Mouse (Mus musculus) embryonic facial prominence, embryonic 11.5 days (tissue): ENCODE data around the gene Gm5800. TPM values are rescaled to one million over a fixed set of nuclear protein-coding genes. Genes with fewer than 3 reads are reported as not detected.

Experiments
- ATAC-seq: fragments of 200-750 bp; cut with Nextera tagmentation; replicated peaks from 2 replicates; pipeline ENCODE4 v1.8.0; 2017; ENCODE audit warnings: low read depth; ENCODE audit not compliant: insufficient number of reproducible peaks, low FRiP score, low TSS enrichment
- DNase-seq: peaks from one replicate; pipeline ENCODE4 v3.0.0-alpha.2; 2015; ENCODE audit warnings: low spot score
- H3K27ac ChIP-seq: fragments of 300-500 bp; sonication (generic); replicated peaks from 2 replicates; pipeline ENCODE4 v1.5.1; 2014; ENCODE audit warnings: mild to moderate bottlenecking, low read depth, low read length, control low read depth
- H3K27me3 ChIP-seq: fragments of 300-500 bp; sonication (generic); 2 replicates; pipeline ENCODE4 v1.6.1; 2014; ENCODE audit warnings: mild to moderate bottlenecking, low read length, moderate library complexity, mixed read lengths; ENCODE audit not compliant: control insufficient read depth, insufficient read depth
- H3K36me3 ChIP-seq: fragments of 300-500 bp; sonication (generic); replicated peaks from 2 replicates; pipeline ENCODE4 v1.6.1; 2014; ENCODE audit warnings: low read depth, mild to moderate bottlenecking, low read length, moderate library complexity, mixed read lengths; ENCODE audit not compliant: control insufficient read depth, insufficient read depth
- H3K4me1 ChIP-seq: fragments of 300-500 bp; sonication (generic); 2 replicates; pipeline ENCODE4 v1.6.1; 2014; ENCODE audit warnings: low read length, mixed read lengths; ENCODE audit not compliant: control insufficient read depth, insufficient read depth
- H3K4me2 ChIP-seq: fragments of 300-500 bp; sonication (generic); 2 replicates; pipeline ENCODE4 v1.6.1; 2014; ENCODE audit warnings: low read depth, mild to moderate bottlenecking, control low read depth, low read length, moderate library complexity
- H3K4me3 ChIP-seq: fragments of 300-500 bp; sonication (generic); 2 replicates; pipeline ENCODE4 v1.5.1; 2014; ENCODE audit warnings: low read depth, low read length, control low read depth
- H3K9ac ChIP-seq: fragments of 300-500 bp; sonication (generic); replicated peaks from 2 replicates; pipeline ENCODE4 v1.6.1; 2014; ENCODE audit warnings: mild to moderate bottlenecking, control low read depth, low read length
- H3K9me3 ChIP-seq: fragments of 300-500 bp; sonication (generic); replicated peaks from 2 replicates; pipeline ENCODE4 v1.6.1; 2016; ENCODE audit warnings: mild to moderate bottlenecking, low read length, inconsistent platforms, mixed read lengths; ENCODE audit not compliant: control insufficient read depth
- WGBS: fragments of 180-500 bp; shearing (Covaris S2); extraction: QIAGEN DNeasy Blood & Tissue Kit; methylation state at CpG from one replicate; pipeline ENCODE4 v1.1.7; 2014; 5-methylcytosine and 5-hydroxymethylcytosine counted together
- polyA plus RNA-seq: library from polyadenylated mRNA; unstranded; fragments of >200 nt; fragmentation: Nextera tagmentation; extraction: Ambion mirVana; gene quantifications from 2 replicates; pipeline ENCODE4 v1.2.1, GENCODE M21; 2014

Gm5800 gene
- polyA plus RNA-seq, 1 experiment from 2014 or later: not detected

DNA sequence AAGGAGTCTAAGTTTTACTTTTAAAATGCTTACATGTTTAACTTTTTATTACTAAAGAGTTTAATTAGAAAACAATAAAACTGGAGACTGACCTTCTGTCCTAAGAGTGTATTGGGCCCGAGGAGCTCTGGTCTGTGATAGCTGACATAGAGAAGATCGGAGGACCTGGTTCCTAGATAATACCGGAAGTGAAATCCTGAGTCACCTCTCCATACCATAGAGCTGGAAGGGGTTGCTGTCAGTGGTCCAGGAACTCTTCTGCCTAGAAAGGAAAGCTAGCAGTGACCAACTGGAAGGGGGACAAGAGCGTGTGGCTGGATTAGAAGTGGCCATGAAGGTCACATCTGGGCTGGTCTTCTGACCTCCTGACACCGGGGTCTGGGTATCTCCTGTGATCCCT, 39.7 kb downstream of the Gm5800 start:
- no peaks in the 10 kb centered on the region for H3K4me1 ChIP-seq
- no peak overlapping the region for H3K4me3 ChIP-seq
- 89% methylated on average over 5 of the region's 5 CpGs for WGBS
- H3K4me2 ChIP-seq: no peak overlapping the region
- H3K27me3 ChIP-seq: no peaks in the 10 kb centered on the region
- no peak for ATAC-seq
- H3K36me3 ChIP-seq: no peaks in the 10 kb centered on the region
- no peak overlapping the region for H3K9ac ChIP-seq
- DNase-seq: no peak
- H3K27ac ChIP-seq: no peak overlapping the region
- H3K9me3 ChIP-seq: no peaks in the 10 kb centered on the region

Other genes with a start within 250 kb of the Gm5800 start
- gene Gm5622, start 164.4 kb downstream of the Gm5800 start, polyA plus RNA-seq: not detected in 2 replicates
- not detected in 2 replicates for gene Gm17175, start 143.1 kb downstream of the Gm5800 start, polyA plus RNA-seq
- gene Gm17174, start 125.0 kb downstream of the Gm5800 start, polyA plus RNA-seq: not detected in 2 replicates
- not detected in 2 replicates for gene Gm17078, start 105.9 kb downstream of the Gm5800 start, polyA plus RNA-seq
- gene Gm4181, start 81.5 kb downstream of the Gm5800 start, polyA plus RNA-seq: not detected in 2 replicates
- not detected in 2 replicates for gene Gm17079, start 21.7 kb downstream of the Gm5800 start, polyA plus RNA-seq
- not detected in 2 replicates for gene Ang4, start 56.4 kb upstream of the Gm5800 start, polyA plus RNA-seq
- gene AY358078, start 82.9 kb upstream of the Gm5800 start, polyA plus RNA-seq: not detected in 2 replicates
- gene Ear6, start 136.5 kb upstream of the Gm5800 start, polyA plus RNA-seq: not detected in 2 replicates
- 37.9 and 41.5 TPM in 2 replicates for gene Mettl17, start 167.7 kb upstream of the Gm5800 start, polyA plus RNA-seq
- 0.36 and 0.50 TPM in 2 replicates for gene Slc39a2, start 175.7 kb upstream of the Gm5800 start, polyA plus RNA-seq
- 11.0 and 12.8 TPM in 2 replicates for gene Ndrg2, start 197.0 kb upstream of the Gm5800 start, polyA plus RNA-seq
- not detected in 2 replicates for gene Tppp2, start 201.2 kb upstream of the Gm5800 start, polyA plus RNA-seq
- not detected in 2 replicates for gene Rnase13, start 205.6 kb upstream of the Gm5800 start, polyA plus RNA-seq